Mouse (Mus musculus) cortical plate, adult 2 months (tissue): ENCODE results near the gene Mab21l3. TPM values are rescaled to one million over a fixed set of nuclear protein-coding genes. Genes with fewer than 3 reads are reported as not detected.

Experiments used
- H3K27ac ChIP-seq: fragments of 200-500 bp; 2 replicates; pipeline ENCODE4 v1.5.1; 2012; ENCODE audit warnings: low read length, control low read depth, inconsistent platforms; ENCODE audit not compliant: insufficient read depth
- H3K4me1 ChIP-seq: fragments of 200-500 bp; 2 replicates; pipeline ENCODE4 v1.6.1; 2011; ENCODE audit warnings: low read length; ENCODE audit not compliant: control insufficient read depth, insufficient read depth
- H3K4me3 ChIP-seq: fragments of 200-500 bp; 2 replicates; pipeline ENCODE4 v1.5.1; 2011; ENCODE audit warnings: mild to moderate bottlenecking, low read length, control low read depth; ENCODE audit not compliant: insufficient read depth
- CTCF ChIP-seq: fragments of 200-500 bp; IDR thresholded peaks from 2 replicates; pipeline ENCODE4 v1.5.1; 2011; ENCODE audit warnings: mild to moderate bottlenecking, control low read depth, low read length; ENCODE audit not compliant: insufficient read depth; ENCODE audit errors: extremely low read depth
- POLR2A ChIP-seq: fragments of 200-500 bp; IDR thresholded peaks from 2 replicates; pipeline ENCODE4 v1.6.1; 2011; ENCODE audit warnings: mild to moderate bottlenecking, low read length, control low read depth; ENCODE audit not compliant: insufficient read depth; ENCODE audit errors: extremely low read depth
- polyA plus RNA-seq: library from polyadenylated mRNA; depleted of rRNA; stranded (reverse); fragments of >200 nt; gene quantifications from 2 replicates; pipeline ENCODE4 v1.2.3, GENCODE M21; 2012

Gene Mab21l3
- polyA plus RNA-seq, 1 experiment, result 0.15 TPM

- TF ChIP-seq CTCF, result no peak
- TF ChIP-seq POLR2A, result no peak
- peaks cover 6% of the 10 kb centered on the region for H3K4me1 ChIP-seq
These were observed 53.2 kb downstream of the Mab21l3 start for GRCm38 (mm10) chr3:101795387-101796039.

GRCm38 (mm10) chr3:101794666-101795065 lies 54.1 kb downstream of the Mab21l3 start:
- Histone ChIP-seq H3K27ac (peak overlapping the region; percentile 77), H3K4me3 (no peak overlapping the region)
- TF ChIP-seq CTCF, result no peak
- TF ChIP-seq POLR2A, result no peak

More at GRCm38 (mm10) chr3:101795387-101796039, 53.2 kb downstream of the Mab21l3 start:
- Histone ChIP-seq H3K4me3 (no peak overlapping the region), H3K27ac (no peak overlapping the region)

GRCm38 (mm10) chr3:101794026-101794425 lies 54.7 kb downstream of the Mab21l3 start:
- Histone ChIP-seq H3K27ac (peak overlapping the region; percentile 6; the same call in 1 of the 2 replicates), H3K4me1 (peaks cover 6% of the 10 kb centered on the region), H3K4me3 (no peak overlapping the region)
- TF ChIP-seq POLR2A, result no peak
- no peak for TF ChIP-seq CTCF

More at GRCm38 (mm10) chr3:101794666-101795065, 54.1 kb downstream of the Mab21l3 start:
- peaks cover 6% of the 10 kb centered on the region for H3K4me1 ChIP-seq

- no peak for TF ChIP-seq CTCF
- TF ChIP-seq POLR2A, result no peak
- Histone ChIP-seq H3K4me3 (no peak overlapping the region), H3K4me1 (peaks cover 6% of the 10 kb centered on the region), H3K27ac (no peak overlapping the region)
These were observed 56.6 kb downstream of the Mab21l3 start for GRCm38 (mm10) chr3:101792191-101792590.

DNA sequence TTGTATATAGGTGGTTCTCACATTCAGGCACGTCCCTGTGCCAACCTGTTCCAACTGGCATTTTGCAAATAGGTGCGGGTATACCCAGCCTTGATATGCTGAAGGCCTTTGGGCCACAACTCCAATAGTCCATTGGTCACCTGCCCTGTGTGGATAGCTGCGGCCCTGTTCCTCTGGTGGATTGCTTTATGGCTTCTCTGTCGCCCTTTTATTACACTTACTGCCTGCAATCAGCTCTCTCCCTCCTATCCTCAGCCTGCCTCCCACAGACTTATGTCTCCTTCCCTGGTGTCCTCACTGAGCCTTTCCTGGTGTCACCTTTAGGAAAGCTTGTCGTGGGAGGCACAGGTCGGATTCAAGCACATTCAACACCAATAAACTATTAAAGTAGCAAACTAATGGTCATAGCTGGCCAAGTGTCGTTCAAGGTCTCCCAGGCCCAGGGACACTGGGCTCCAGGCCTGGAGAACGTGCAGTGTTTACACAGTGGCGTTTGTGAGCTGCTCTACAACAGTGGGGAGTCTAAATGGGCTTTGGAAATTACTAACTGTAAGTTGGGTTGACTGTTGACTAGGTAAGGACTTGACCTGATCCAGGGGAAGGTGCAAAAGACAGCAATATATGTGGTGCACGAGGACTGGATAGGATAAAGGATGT lies 63.9 kb downstream of the Mab21l3 start:
- no peak for TF ChIP-seq POLR2A
- no peak for TF ChIP-seq CTCF
- H3K4me1 ChIP-seq, result peaks cover 4% of the 10 kb centered on the region
- no peak overlapping the region for H3K4me3 ChIP-seq
- H3K27ac ChIP-seq, result no peak overlapping the region

- TF ChIP-seq CTCF (no peak), POLR2A (no peak)
These were observed 65.0 kb downstream of the Mab21l3 start for GRCm38 (mm10) chr3:101783793-101784192.

DNA sequence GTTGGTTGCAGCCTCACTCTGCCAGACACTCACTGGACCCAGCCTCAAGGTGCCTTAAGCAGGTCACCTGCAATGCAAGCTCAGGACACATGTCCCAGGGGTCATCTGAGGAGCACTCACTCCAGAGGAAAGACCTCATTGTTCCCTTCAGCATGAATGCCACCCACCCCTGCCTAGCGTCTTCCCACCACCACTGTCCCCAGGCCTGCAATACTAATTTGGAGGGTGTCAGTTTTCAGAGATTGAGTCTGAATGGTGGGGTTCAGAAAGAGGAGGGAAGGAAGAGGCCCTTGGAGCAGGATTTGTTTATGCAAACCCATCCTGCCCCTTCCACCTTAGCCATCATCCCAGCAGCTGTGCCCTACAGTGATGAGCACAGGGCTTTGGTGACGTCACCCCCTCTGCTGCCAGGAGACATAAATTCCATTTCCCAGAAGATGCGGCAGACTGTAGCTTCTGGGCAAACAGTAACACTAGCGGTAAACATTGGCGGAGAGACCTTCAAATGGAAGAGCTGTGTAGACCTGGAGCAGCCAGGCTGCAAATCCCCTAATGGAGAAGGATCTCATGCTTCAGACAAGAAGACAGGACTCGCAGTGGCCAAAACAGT lies 67.8 kb downstream of the Mab21l3 start:
- H3K4me3 ChIP-seq, result no peak overlapping the region
- no peak for TF ChIP-seq POLR2A
- no peak for TF ChIP-seq CTCF
- no peak overlapping the region for H3K27ac ChIP-seq
- peaks cover 4% of the 10 kb centered on the region for H3K4me1 ChIP-seq

More at GRCm38 (mm10) chr3:101783793-101784192, 65.0 kb downstream of the Mab21l3 start:
- no peak overlapping the region for H3K4me3 ChIP-seq
- no peak overlapping the region for H3K27ac ChIP-seq
- peaks cover 4% of the 10 kb centered on the region for H3K4me1 ChIP-seq

GRCm38 (mm10) chr3:101778896-101779665 lies 69.7 kb downstream of the Mab21l3 start:
- Histone ChIP-seq H3K27ac (no peak overlapping the region), H3K4me1 (peaks cover 4% of the 10 kb centered on the region), H3K4me3 (no peak overlapping the region)
- TF ChIP-seq CTCF, result no peak
- no peak for TF ChIP-seq POLR2A

GRCm38 (mm10) chr3:101775732-101776131 lies 73.0 kb downstream of the Mab21l3 start:
- Histone ChIP-seq H3K4me3 (no peak overlapping the region), H3K27ac (no peak overlapping the region), H3K4me1 (peaks cover 3% of the 10 kb centered on the region)
- TF ChIP-seq CTCF, result no peak
- no peak for TF ChIP-seq POLR2A
